Mouse (Mus musculus): ENCODE results near the gene Itga6. TPM values are rescaled to one million over a fixed set of nuclear protein-coding genes. Genes with fewer than 3 reads are reported as not detected.

Itga6 gene
- polyA plus RNA-seq, 1 experiment from 2014 or later = 21.1 TPM

GRCm38 (mm10) chr2:71878943-71879342, 133.5 kb downstream of the Itga6 start:
- no peak overlapping the region for H3K9ac ChIP-seq (ENCODE audit: low read depth, low read length)
- H3K4me1 ChIP-seq (ENCODE audit: control insufficient read depth, insufficient read depth, low read depth, low read length) = peaks cover 3% of the 10 kb centered on the region
- H3K9me3 ChIP-seq (ENCODE audit: control insufficient read depth, low read length) = no peaks in the 10 kb centered on the region
- H3K27ac ChIP-seq (ENCODE audit: low read depth, low read length) = no peak overlapping the region
- no peak overlapping the region for H3K4me2 ChIP-seq (ENCODE audit: low read length)
- no peak overlapping the region for H3K4me3 ChIP-seq (ENCODE audit: low read length)
- H3K36me3 ChIP-seq (ENCODE audit: control insufficient read depth, insufficient read depth, low read length) = peaks cover 4% of the 10 kb centered on the region
- ATAC-seq = no peak
- H3K27me3 ChIP-seq (replicated peaks; ENCODE audit: control insufficient read depth, insufficient read depth, low read length) = no peaks in the 10 kb centered on the region

- Histone ChIP-seq H3K4me3 (ENCODE audit: low read length) (no peak overlapping the region), H3K27me3 (replicated peaks; ENCODE audit: control insufficient read depth, insufficient read depth, low read length) (no peaks in the 10 kb centered on the region), H3K4me1 (ENCODE audit: control insufficient read depth, insufficient read depth, low read depth, low read length) (no peaks in the 10 kb centered on the region), H3K27ac (ENCODE audit: low read depth, low read length) (no peak overlapping the region), H3K9ac (ENCODE audit: low read depth, low read length) (no peak overlapping the region), H3K9me3 (ENCODE audit: control insufficient read depth, low read length) (no peaks in the 10 kb centered on the region), H3K36me3 (ENCODE audit: control insufficient read depth, insufficient read depth, low read length) (peaks cover 4% of the 10 kb centered on the region), H3K4me2 (ENCODE audit: low read length) (no peak overlapping the region)
- 78% methylated on average over 19 of the region's 19 CpGs for WGBS
- ATAC-seq = no peak
Measured at GRCm38 (mm10) chr2:71882914-71883651, 137.7 kb downstream of the Itga6 start.

GRCm38 (mm10) chr2:71887269-71887668, 141.9 kb downstream of the Itga6 start:
- Histone ChIP-seq H3K4me1 (ENCODE audit: control insufficient read depth, insufficient read depth, low read depth, low read length) (no peaks in the 10 kb centered on the region), H3K4me3 (ENCODE audit: low read length) (no peak overlapping the region), H3K9ac (ENCODE audit: low read depth, low read length) (no peak overlapping the region), H3K4me2 (ENCODE audit: low read length) (no peak overlapping the region), H3K27ac (ENCODE audit: low read depth, low read length) (no peak overlapping the region), H3K9me3 (ENCODE audit: control insufficient read depth, low read length) (no peaks in the 10 kb centered on the region), H3K27me3 (replicated peaks; ENCODE audit: control insufficient read depth, insufficient read depth, low read length) (no peaks in the 10 kb centered on the region), H3K36me3 (ENCODE audit: control insufficient read depth, insufficient read depth, low read length) (no peaks in the 10 kb centered on the region)
- WGBS = 96% methylated on average over 4 of the region's 4 CpGs
- no peak for ATAC-seq

- 80% methylated on average over 4 of the region's 4 CpGs for WGBS
- no peak for ATAC-seq
- Histone ChIP-seq H3K4me1 (ENCODE audit: control insufficient read depth, insufficient read depth, low read depth, low read length) (no peaks in the 10 kb centered on the region), H3K9me3 (ENCODE audit: control insufficient read depth, low read length) (no peaks in the 10 kb centered on the region), H3K9ac (ENCODE audit: low read depth, low read length) (no peak overlapping the region), H3K36me3 (ENCODE audit: control insufficient read depth, insufficient read depth, low read length) (peaks cover 3% of the 10 kb centered on the region; the same call in 1 of the 2 replicates), H3K4me3 (ENCODE audit: low read length) (no peak overlapping the region), H3K4me2 (ENCODE audit: low read length) (no peak overlapping the region), H3K27me3 (replicated peaks; ENCODE audit: control insufficient read depth, insufficient read depth, low read length) (no peaks in the 10 kb centered on the region), H3K27ac (ENCODE audit: low read depth, low read length) (no peak overlapping the region)
Measured at GRCm38 (mm10) chr2:71888437-71888836, 143.0 kb downstream of the Itga6 start.

GRCm38 (mm10) chr2:71891536-71891935, 146.1 kb downstream of the Itga6 start:
- 98% methylated on average over 2 of the region's 2 CpGs for WGBS
- no peak for ATAC-seq
- no peaks in the 10 kb centered on the region for H3K4me1 ChIP-seq (ENCODE audit: control insufficient read depth, insufficient read depth, low read depth, low read length)

GRCm38 (mm10) chr2:71892741-71893349, 147.4 kb downstream of the Itga6 start:
- no peak for ATAC-seq
- Histone ChIP-seq H3K9me3 (ENCODE audit: control insufficient read depth, low read length) (no peaks in the 10 kb centered on the region), H3K27ac (ENCODE audit: low read depth, low read length) (no peak overlapping the region), H3K27me3 (replicated peaks; ENCODE audit: control insufficient read depth, insufficient read depth, low read length) (no peaks in the 10 kb centered on the region), H3K9ac (ENCODE audit: low read depth, low read length) (no peak overlapping the region), H3K4me2 (ENCODE audit: low read length) (no peak overlapping the region), H3K36me3 (ENCODE audit: control insufficient read depth, insufficient read depth, low read length) (peaks cover 3% of the 10 kb centered on the region), H3K4me3 (ENCODE audit: low read length) (no peak overlapping the region), H3K4me1 (ENCODE audit: control insufficient read depth, insufficient read depth, low read depth, low read length) (no peaks in the 10 kb centered on the region)
- WGBS = 88% methylated on average over 7 of the region's 7 CpGs

More at GRCm38 (mm10) chr2:71891536-71891935, 146.1 kb downstream of the Itga6 start:
- Histone ChIP-seq H3K4me3 (ENCODE audit: low read length) (no peak overlapping the region), H3K4me2 (ENCODE audit: low read length) (no peak overlapping the region), H3K27ac (ENCODE audit: low read depth, low read length) (no peak overlapping the region), H3K27me3 (replicated peaks; ENCODE audit: control insufficient read depth, insufficient read depth, low read length) (no peaks in the 10 kb centered on the region), H3K36me3 (ENCODE audit: control insufficient read depth, insufficient read depth, low read length) (peaks cover 3% of the 10 kb centered on the region), H3K9me3 (ENCODE audit: control insufficient read depth, low read length) (no peaks in the 10 kb centered on the region), H3K9ac (ENCODE audit: low read depth, low read length) (no peak overlapping the region)

- no peaks in the 10 kb centered on the region for H3K27me3 ChIP-seq (replicated peaks; ENCODE audit: control insufficient read depth, insufficient read depth, low read length)
- H3K9ac ChIP-seq (ENCODE audit: low read depth, low read length) = no peak overlapping the region
- peaks cover 8% of the 10 kb centered on the region for H3K36me3 ChIP-seq (ENCODE audit: control insufficient read depth, insufficient read depth, low read length)
- no peaks in the 10 kb centered on the region for H3K9me3 ChIP-seq (ENCODE audit: control insufficient read depth, low read length)
- no peak overlapping the region for H3K4me3 ChIP-seq (ENCODE audit: low read length)
- H3K27ac ChIP-seq (ENCODE audit: low read depth, low read length) = no peak overlapping the region
- no peak overlapping the region for H3K4me2 ChIP-seq (ENCODE audit: low read length)
- 93% methylated on average over 13 of the region's 13 CpGs for WGBS
- no peak for ATAC-seq
- no peaks in the 10 kb centered on the region for H3K4me1 ChIP-seq (ENCODE audit: control insufficient read depth, insufficient read depth, low read depth, low read length)
Measured at GRCm38 (mm10) chr2:71895596-71896286, 150.3 kb downstream of the Itga6 start.

GRCm38 (mm10) chr2:71897420-71897819, 152.0 kb downstream of the Itga6 start:
- ATAC-seq = no peak
- Histone ChIP-seq H3K9me3 (ENCODE audit: control insufficient read depth, low read length) (no peaks in the 10 kb centered on the region), H3K9ac (ENCODE audit: low read depth, low read length) (no peak overlapping the region), H3K27ac (ENCODE audit: low read depth, low read length) (no peak overlapping the region), H3K4me2 (ENCODE audit: low read length) (no peak overlapping the region), H3K27me3 (replicated peaks; ENCODE audit: control insufficient read depth, insufficient read depth, low read length) (no peaks in the 10 kb centered on the region), H3K4me3 (ENCODE audit: low read length) (no peak overlapping the region), H3K4me1 (ENCODE audit: control insufficient read depth, insufficient read depth, low read depth, low read length) (no peaks in the 10 kb centered on the region), H3K36me3 (ENCODE audit: control insufficient read depth, insufficient read depth, low read length) (peaks cover 9% of the 10 kb centered on the region)
- WGBS = 64% methylated on average over 12 of the region's 12 CpGs

GRCm38 (mm10) chr2:71898335-71898856, 153.0 kb downstream of the Itga6 start:
- no peak for ATAC-seq
- no peak overlapping the region for H3K27ac ChIP-seq (ENCODE audit: low read depth, low read length)

More at GRCm38 (mm10) chr2:71898335-71898856, 153.0 kb downstream of the Itga6 start:
- Histone ChIP-seq H3K27me3 (replicated peaks; ENCODE audit: control insufficient read depth, insufficient read depth, low read length) (no peaks in the 10 kb centered on the region), H3K4me1 (ENCODE audit: control insufficient read depth, insufficient read depth, low read depth, low read length) (no peaks in the 10 kb centered on the region), H3K4me2 (ENCODE audit: low read length) (no peak overlapping the region), H3K36me3 (ENCODE audit: control insufficient read depth, insufficient read depth, low read length) (peaks cover 7% of the 10 kb centered on the region), H3K9me3 (ENCODE audit: control insufficient read depth, low read length) (no peaks in the 10 kb centered on the region), H3K4me3 (ENCODE audit: low read length) (no peak overlapping the region), H3K9ac (ENCODE audit: low read depth, low read length) (no peak overlapping the region)
- 53% methylated on average over 8 of the region's 8 CpGs for WGBS

All from hindbrain, embryonic 16.5 days (tissue).